Mouse (Mus musculus) kidney, embryonic 16.5 days (tissue): ENCODE data around the gene Ppox. TPM values are rescaled to one million over a fixed set of nuclear protein-coding genes. Genes with fewer than 3 reads are reported as not detected.

ENCODE experiments used
- ATAC-seq: fragments of 200-750 bp; cut with Nextera tagmentation; 2 replicates; pipeline ENCODE4 v1.8.0; 2017; ENCODE audit warnings: moderate TSS enrichment; ENCODE audit not compliant: low FRiP score, low TSS enrichment
- H3K27ac ChIP-seq: fragments of 300-500 bp; sonication (generic); 2 replicates; pipeline ENCODE4 v1.5.1; 2014; ENCODE audit warnings: low read length
- H3K27me3 ChIP-seq: fragments of 300-500 bp; sonication (generic); 2 replicates; pipeline ENCODE4 v1.6.1; 2014; ENCODE audit warnings: low read length, control low read depth, mixed read lengths; ENCODE audit not compliant: insufficient read depth
- H3K36me3 ChIP-seq: fragments of 300-500 bp; sonication (generic); 2 replicates; pipeline ENCODE4 v1.6.1; 2014; ENCODE audit warnings: low read length, control low read depth, mixed read lengths; ENCODE audit not compliant: insufficient read depth
- H3K4me1 ChIP-seq: fragments of 300-500 bp; sonication (generic); 2 replicates; pipeline ENCODE4 v1.6.1; 2014; ENCODE audit warnings: low read length, control low read depth, mixed read lengths; ENCODE audit not compliant: insufficient read depth
- H3K4me2 ChIP-seq: fragments of 300-500 bp; sonication (generic); replicated peaks from 2 replicates; pipeline ENCODE4 v1.6.1; 2014; ENCODE audit warnings: low read depth, low read length
- H3K4me3 ChIP-seq: fragments of 300-500 bp; sonication (generic); 2 replicates; pipeline ENCODE4 v1.5.1; 2014; ENCODE audit warnings: mild to moderate bottlenecking, low read length
- H3K9ac ChIP-seq: fragments of 300-500 bp; sonication (generic); replicated peaks from 2 replicates; pipeline ENCODE4 v1.6.1; 2014; ENCODE audit warnings: low read length
- H3K9me3 ChIP-seq: fragments of 300-500 bp; sonication (generic); 2 replicates; pipeline ENCODE4 v1.6.1; 2016; ENCODE audit warnings: low read length, control low read depth
- WGBS: fragments of 180-500 bp; shearing (Covaris S2); extraction: QIAGEN DNeasy Blood & Tissue Kit; methylation state at CpG from one replicate; pipeline ENCODE4 v1.1.7; 2014; 5-methylcytosine and 5-hydroxymethylcytosine counted together
- polyA plus RNA-seq: library from polyadenylated mRNA; unstranded; fragments of >200 nt; fragmentation: Nextera tagmentation; extraction: Ambion mirVana; gene quantifications from 2 replicates; pipeline ENCODE4 v1.2.1, GENCODE M21; 2015

Gene Ppox
- polyA plus RNA-seq, 1 experiment from 2014 or later, result 69.2 TPM

- H3K27me3 ChIP-seq, result no peaks in the 10 kb centered on the region
- H3K4me1 ChIP-seq, result peaks cover 16% of the 10 kb centered on the region
- no peaks in the 10 kb centered on the region for H3K9me3 ChIP-seq
- peak overlapping the region; percentile 80 for H3K4me3 ChIP-seq
- no peak overlapping the region for H3K27ac ChIP-seq
- peaks cover 56% of the 10 kb centered on the region for H3K36me3 ChIP-seq
- no peak for ATAC-seq
- WGBS, result 66% methylated on average over 5 of the region's 5 CpGs
- peak overlapping the region; percentile 88 for H3K4me2 ChIP-seq
- H3K9ac ChIP-seq, result peak overlapping the region; percentile 83
Measured at GRCm38 (mm10) chr1:171279721-171280120, 1.3 kb downstream of the Ppox start.

- no peaks in the 10 kb centered on the region for H3K27me3 ChIP-seq
- no peaks in the 10 kb centered on the region for H3K9me3 ChIP-seq
- H3K4me1 ChIP-seq, result peaks cover 16% of the 10 kb centered on the region
- H3K4me2 ChIP-seq, result no peak overlapping the region
- peaks cover 57% of the 10 kb centered on the region for H3K36me3 ChIP-seq
- H3K4me3 ChIP-seq, result 0 out of 2 replicates have a peak overlapping the region, but pooled peaks have one; percentile 80
- 88% methylated on average over 14 of the region's 14 CpGs for WGBS
- ATAC-seq, result no peak
- no peak overlapping the region for H3K27ac ChIP-seq
- H3K9ac ChIP-seq, result peak overlapping the region; percentile 83; the same call in 1 of the 2 replicates
Measured at GRCm38 (mm10) chr1:171279012-171279705, 1.8 kb downstream of the Ppox start.

- H3K9me3 ChIP-seq, result no peaks in the 10 kb centered on the region
- H3K4me2 ChIP-seq, result no peak overlapping the region
- no peak overlapping the region for H3K4me3 ChIP-seq
- H3K27me3 ChIP-seq, result no peaks in the 10 kb centered on the region
- H3K27ac ChIP-seq, result no peak overlapping the region
- no peak for ATAC-seq
- peaks cover 59% of the 10 kb centered on the region for H3K36me3 ChIP-seq
- H3K9ac ChIP-seq, result no peak overlapping the region
- peaks cover 16% of the 10 kb centered on the region for H3K4me1 ChIP-seq
- 94% methylated on average over 8 of the region's 8 CpGs for WGBS
Measured at GRCm38 (mm10) chr1:171278436-171278835, 2.5 kb downstream of the Ppox start.

DNA sequence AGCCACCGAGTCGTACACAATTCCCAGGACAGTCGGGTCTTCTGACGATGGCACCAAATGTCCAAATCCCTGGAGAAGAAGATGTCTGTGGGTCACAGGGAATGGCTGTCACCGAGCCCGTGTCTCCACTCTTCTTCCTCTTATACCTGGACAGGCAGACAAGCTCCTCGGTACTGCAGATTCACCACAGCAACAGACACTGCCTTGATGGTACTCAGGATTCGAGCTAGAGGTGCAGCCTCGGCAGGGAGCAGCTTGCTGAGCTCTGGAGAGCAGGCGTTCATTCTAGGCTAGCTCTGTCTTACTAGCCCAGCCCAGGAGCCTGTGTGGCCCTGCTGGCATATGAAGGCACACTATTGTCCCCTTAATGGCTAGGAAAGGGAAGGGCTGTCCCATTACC lies 3.2 kb downstream of the Ppox start:
- no peaks in the 10 kb centered on the region for H3K9me3 ChIP-seq
- H3K36me3 ChIP-seq, result peaks cover 62% of the 10 kb centered on the region
- peaks cover 16% of the 10 kb centered on the region for H3K4me1 ChIP-seq
- no peak overlapping the region for H3K9ac ChIP-seq
- H3K27ac ChIP-seq, result no peak overlapping the region
- H3K27me3 ChIP-seq, result no peaks in the 10 kb centered on the region
- H3K4me2 ChIP-seq, result no peak overlapping the region
- 86% methylated on average over 10 of the region's 10 CpGs for WGBS
- ATAC-seq, result no peak
- H3K4me3 ChIP-seq, result no peak overlapping the region

DNA sequence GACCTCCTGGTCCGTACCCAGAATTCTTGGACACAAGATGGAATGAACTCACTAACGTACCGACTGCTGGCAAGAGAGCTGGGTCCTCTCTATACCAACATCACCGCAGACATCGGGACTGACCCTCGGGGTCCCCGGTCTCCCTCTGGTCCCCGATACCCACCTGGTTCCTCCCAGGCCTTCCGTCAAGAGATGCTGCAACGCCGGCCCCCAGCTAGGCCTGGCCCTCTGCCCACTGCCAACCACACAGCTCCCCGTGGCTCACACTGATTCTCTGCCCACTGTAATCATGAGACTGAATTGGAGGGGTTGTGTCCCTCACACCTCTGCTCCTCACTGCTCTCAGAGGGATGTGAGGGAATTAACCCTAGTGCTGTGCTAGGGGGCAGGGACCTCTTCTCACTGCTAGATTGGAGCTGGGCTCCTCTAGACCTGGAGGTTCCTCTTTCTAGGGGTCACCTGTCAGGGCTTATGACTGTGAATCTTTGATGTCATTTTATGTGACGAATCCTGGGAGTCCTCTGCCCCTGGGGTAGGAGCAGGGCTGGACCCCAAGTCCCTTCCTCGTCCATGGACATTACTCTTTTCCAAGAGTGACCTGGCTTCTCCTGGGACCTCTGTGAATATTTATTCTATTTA lies 4.8 kb downstream of the Ppox start:
- H3K4me1 ChIP-seq, result peaks cover 15% of the 10 kb centered on the region
- no peak overlapping the region for H3K27ac ChIP-seq
- no peaks in the 10 kb centered on the region for H3K9me3 ChIP-seq
- H3K9ac ChIP-seq, result no peak overlapping the region
- no peak overlapping the region for H3K4me3 ChIP-seq
- H3K36me3 ChIP-seq, result peaks cover 58% of the 10 kb centered on the region
- no peaks in the 10 kb centered on the region for H3K27me3 ChIP-seq
- no peak for ATAC-seq
- no peak overlapping the region for H3K4me2 ChIP-seq
- WGBS, result 89% methylated on average over 14 of the region's 14 CpGs

DNA sequence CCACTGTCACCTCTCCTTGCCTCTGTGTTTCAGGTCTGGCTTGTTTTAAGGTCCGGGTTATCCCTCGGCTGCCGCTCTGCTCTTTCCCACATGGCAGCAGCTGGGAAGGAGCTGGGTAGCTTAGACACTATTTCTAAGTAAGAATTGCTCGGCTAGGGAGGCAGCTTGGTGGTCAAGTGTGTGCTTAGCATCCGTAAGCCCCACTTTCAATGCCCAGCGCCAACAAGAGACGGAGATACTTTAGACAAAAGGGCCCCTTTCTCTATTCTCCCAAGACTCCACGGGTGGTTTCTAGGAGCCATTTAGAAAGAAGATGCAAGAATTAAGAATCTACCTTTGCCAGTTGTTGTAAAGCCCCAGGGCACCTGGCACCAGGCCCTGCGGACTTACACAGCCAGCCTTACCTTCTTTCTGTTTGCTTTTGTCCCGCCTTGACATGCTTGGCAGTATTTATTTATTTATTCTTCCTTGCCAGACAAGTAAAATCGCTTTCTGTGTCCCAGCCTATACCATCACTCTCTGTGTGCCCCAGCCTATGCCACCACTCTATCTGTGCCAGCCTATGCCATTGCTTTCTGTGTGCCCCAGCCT lies 5.7 kb downstream of the Ppox start:
- Histone ChIP-seq H3K36me3 (peaks cover 58% of the 10 kb centered on the region), H3K27ac (no peak overlapping the region), H3K4me2 (no peak overlapping the region), H3K9me3 (no peaks in the 10 kb centered on the region), H3K4me1 (peaks cover 18% of the 10 kb centered on the region), H3K4me3 (no peak overlapping the region), H3K27me3 (no peaks in the 10 kb centered on the region), H3K9ac (no peak overlapping the region)
- ATAC-seq, result no peak
- WGBS, result 90% methylated on average over 11 of the region's 11 CpGs

DNA sequence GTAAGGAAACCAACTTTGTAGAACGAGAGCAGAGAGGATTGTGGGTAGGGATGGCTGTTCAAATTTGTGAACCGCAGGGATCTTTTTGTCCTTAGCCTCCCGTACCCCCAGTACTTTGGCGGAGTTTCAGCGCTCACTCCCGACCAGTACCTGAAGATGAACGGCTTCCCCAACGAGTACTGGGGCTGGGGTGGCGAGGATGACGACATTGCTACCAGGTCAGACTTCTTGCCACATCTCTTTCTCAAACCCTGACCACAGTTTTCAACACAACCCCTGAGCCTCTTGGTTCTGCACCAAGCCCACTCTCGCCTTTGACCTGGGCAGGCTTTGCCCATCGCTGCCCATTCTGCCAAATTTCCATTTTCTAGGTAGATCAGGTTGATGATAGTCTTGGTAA lies 6.8 kb downstream of the Ppox start:
- Histone ChIP-seq H3K4me2 (no peak overlapping the region), H3K4me3 (no peak overlapping the region), H3K36me3 (peaks cover 58% of the 10 kb centered on the region), H3K27ac (no peak overlapping the region), H3K4me1 (peaks cover 11% of the 10 kb centered on the region), H3K9ac (no peak overlapping the region), H3K27me3 (no peaks in the 10 kb centered on the region), H3K9me3 (no peaks in the 10 kb centered on the region)
- WGBS, result 91% methylated on average over 12 of the region's 12 CpGs
- no peak for ATAC-seq

DNA sequence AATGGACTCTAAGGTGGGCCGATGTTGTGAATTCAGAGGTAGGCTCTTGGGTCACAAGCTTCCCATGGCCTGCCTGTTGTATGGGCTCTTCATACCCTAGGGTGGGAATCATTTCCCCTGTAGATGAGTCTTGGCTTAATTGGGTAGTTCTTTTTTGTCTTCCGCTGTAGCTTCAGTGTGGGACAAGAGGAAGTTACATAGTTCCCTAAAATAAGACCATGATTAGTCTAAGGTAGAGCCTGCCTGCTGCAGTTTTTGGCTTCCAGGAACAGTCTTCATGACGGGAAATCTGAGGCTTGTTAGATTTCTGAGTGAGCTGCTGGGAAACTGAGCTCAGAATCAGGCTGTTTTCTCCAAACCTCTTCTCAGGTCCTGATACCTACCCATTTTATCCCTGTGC lies 8.9 kb downstream of the Ppox start:
- Histone ChIP-seq H3K4me3 (no peak overlapping the region), H3K9ac (no peak overlapping the region), H3K4me2 (0 out of 2 replicates have a peak overlapping the region, but pooled peaks have one; percentile 77), H3K27me3 (no peaks in the 10 kb centered on the region), H3K9me3 (no peaks in the 10 kb centered on the region), H3K4me1 (peaks cover 11% of the 10 kb centered on the region), H3K36me3 (peaks cover 44% of the 10 kb centered on the region), H3K27ac (no peak overlapping the region)
- WGBS, result 88% methylated on average over 3 of the region's 3 CpGs
- ATAC-seq, result no peak

- Histone ChIP-seq H3K4me1 (peaks cover 11% of the 10 kb centered on the region), H3K4me2 (peak overlapping the region; percentile 77), H3K27ac (no peak overlapping the region; the same call in 1 of the 2 replicates), H3K36me3 (peaks cover 40% of the 10 kb centered on the region), H3K9ac (no peak overlapping the region; the same call in 1 of the 2 replicates), H3K4me3 (peak overlapping the region; percentile 84), H3K27me3 (no peaks in the 10 kb centered on the region), H3K9me3 (no peaks in the 10 kb centered on the region)
- WGBS, result 65% methylated on average over 10 of the region's 10 CpGs
- ATAC-seq, result no peak
Measured at GRCm38 (mm10) chr1:171271622-171272021, 9.4 kb downstream of the Ppox start.

GRCm38 (mm10) chr1:171271196-171271595 lies 9.8 kb downstream of the Ppox start:
- H3K36me3 ChIP-seq, result peaks cover 35% of the 10 kb centered on the region
- H3K4me1 ChIP-seq, result peaks cover 11% of the 10 kb centered on the region
- H3K27ac ChIP-seq, result peak overlapping the region; percentile 87
- no peaks in the 10 kb centered on the region for H3K9me3 ChIP-seq
- peak overlapping the region; percentile 84 for H3K4me3 ChIP-seq
- WGBS, result 38% methylated on average over 9 of the region's 9 CpGs
- H3K27me3 ChIP-seq, result no peaks in the 10 kb centered on the region
- ATAC-seq, result no peak
- H3K9ac ChIP-seq, result peak overlapping the region; percentile 76
- peak overlapping the region; percentile 77 for H3K4me2 ChIP-seq
